In genomic region chr9:62420261-62420917, GRCm38 (mm10) we compare ENCODE assay signal across 8 mouse cellular contexts.
A peak's percentile ranks its signal among the peaks of the same experiment; 100 is the strongest.
DNase-seq lines count a peak whose midpoint lies in the region; ATAC-seq and TF ChIP-seq lines count a peak whose summit lies in the region.

No protein-coding gene starts in this region.

- H3K36me3 ChIP-seq in neural tube, embryonic 11.5 days (ENCODE audit: control insufficient read depth, insufficient read depth, low read length) = no peaks in the 10 kb centered on the region
- no peaks in the 10 kb centered on the region for H3K36me3 ChIP-seq in heart, postnatal 0 days (replicated peaks; ENCODE audit: control insufficient read depth, insufficient read depth, low read length)
- no peaks in the 10 kb centered on the region for H3K36me3 ChIP-seq in liver, postnatal 0 days (replicated peaks; ENCODE audit: insufficient read depth, low read length)

- H3K4me3 ChIP-seq in neural tube, embryonic 11.5 days (ENCODE audit: low read depth, low read length) = 0 out of 2 replicates have a peak overlapping the region, but pooled peaks have one; percentile 15
- no peak overlapping the region; the same call in 1 of the 2 replicates for H3K4me3 ChIP-seq in heart, postnatal 0 days (ENCODE audit: low read depth, low read length)
- H3K4me3 ChIP-seq in liver, postnatal 0 days (ENCODE audit: low read depth, low read length) = peak overlapping the region; percentile 26; the same call in 1 of the 2 replicates

- no peak for TF ChIP-seq EP300 in heart, postnatal 0 days (IDR thresholded peaks at IDR 0.05; ENCODE audit: low read depth)
- TF ChIP-seq EP300 in liver, postnatal 0 days (IDR thresholded peaks at IDR 0.05; ENCODE audit: low read depth) = no peak

- H3K4me2 ChIP-seq in neural tube, embryonic 11.5 days (ENCODE audit: low read depth) = peak overlapping the region; percentile 27
- H3K4me2 ChIP-seq in heart, postnatal 0 days (ENCODE audit: low read depth, low read length) = peak overlapping the region; percentile 30; the same call in 1 of the 2 replicates
- H3K4me2 ChIP-seq in liver, postnatal 0 days (ENCODE audit: low read depth, low read length) = peak overlapping the region; percentile 65

- H3K27me3 ChIP-seq in neural tube, embryonic 11.5 days (ENCODE audit: control insufficient read depth, insufficient read depth, low read length) = no peaks in the 10 kb centered on the region
- H3K27me3 ChIP-seq in heart, postnatal 0 days (ENCODE audit: control insufficient read depth, insufficient read depth, low read length) = no peaks in the 10 kb centered on the region
- no peaks in the 10 kb centered on the region for H3K27me3 ChIP-seq in liver, postnatal 0 days (ENCODE audit: insufficient read depth, low read length)

- no peak for ATAC-seq in neural tube, embryonic 11.5 days (ENCODE audit: insufficient read depth, low FRiP score, low TSS enrichment)
- ATAC-seq in heart, postnatal 0 days (ENCODE audit: insufficient read depth, low read depth) = peak; percentile 38
- no peak for ATAC-seq in liver, postnatal 0 days
- no peak for ATAC-seq in granulocyte monocyte progenitor cell, adult 5-6 weeks (replicated peaks; ENCODE audit: poor library complexity, severe bottlenecking)
- ATAC-seq in activated CD4-positive, CD25-positive, alpha-beta regulatory T cell, adult 4 months = no peak
- no peak for ATAC-seq in frontal cortex, adult (ENCODE audit: low TSS enrichment)

- DNase-seq in neural tube, embryonic 11.5 days (ENCODE audit: low spot score) = no peak
- DNase-seq in neural tube, embryonic 10.5 days (ENCODE audit: extremely low spot score, low spot score) = no peak
- DNase-seq in cerebellum, postnatal 36 days = peak; percentile 51 to 59
- DNase-seq in heart, postnatal 0 days (ENCODE audit: low spot score) = no peak
- DNase-seq in liver, postnatal 0 days = no peak

- TF ChIP-seq CTCF in heart, postnatal 0 days (IDR thresholded peaks at IDR 0.05; ENCODE audit: low read depth) = no peak
- TF ChIP-seq CTCF in liver, postnatal 0 days (IDR thresholded peaks at IDR 0.05; ENCODE audit: low read depth) = no peak

- peak overlapping the region; percentile 26; the same call in 1 of the 2 replicates for H3K9ac ChIP-seq in neural tube, embryonic 11.5 days (ENCODE audit: low read length)
- no peak overlapping the region for H3K9ac ChIP-seq in heart, postnatal 0 days (replicated peaks; ENCODE audit: low read depth, low read length)
- no peak overlapping the region for H3K9ac ChIP-seq in liver, postnatal 0 days (replicated peaks)

- H3K4me1 ChIP-seq in neural tube, embryonic 11.5 days (ENCODE audit: control insufficient read depth, insufficient read depth, low read length) = no peaks in the 10 kb centered on the region; the same call in 1 of the 2 replicates
- H3K4me1 ChIP-seq in heart, postnatal 0 days (ENCODE audit: control insufficient read depth, insufficient read depth) = peaks cover 21% of the 10 kb centered on the region
- peaks cover 12% of the 10 kb centered on the region for H3K4me1 ChIP-seq in liver, postnatal 0 days (ENCODE audit: insufficient read depth)

- no peaks in the 10 kb centered on the region for H3K9me3 ChIP-seq in neural tube, embryonic 11.5 days (ENCODE audit: control insufficient read depth, low read length)
- H3K9me3 ChIP-seq in heart, postnatal 0 days (replicated peaks; ENCODE audit: control insufficient read depth, low read length) = 0 out of 2 replicates have a peak, but pooled peaks cover 4% of the 10 kb centered on the region
- peaks cover 5% of the 10 kb centered on the region; the same call in 1 of the 2 replicates for H3K9me3 ChIP-seq in liver, postnatal 0 days (ENCODE audit: low read length)

- WGBS in neural tube, embryonic 11.5 days = 36% methylated on average over 10 of the region's 10 CpGs
- WGBS in heart, postnatal 0 days = 63% methylated on average over 9 of the region's 10 CpGs
- 70% methylated on average over 10 of the region's 10 CpGs for WGBS in liver, postnatal 0 days (ENCODE audit: insufficient replicate concordance)

- no peak overlapping the region for H3K27ac ChIP-seq in neural tube, embryonic 11.5 days (ENCODE audit: low read depth, low read length)
- peak overlapping the region; percentile 89 for H3K27ac ChIP-seq in heart, postnatal 0 days (ENCODE audit: low read depth)
- H3K27ac ChIP-seq in liver, postnatal 0 days (ENCODE audit: low read depth) = no peak overlapping the region

Comparison
In these comparisons a context has a peak if more than half of its experiments do, and no peak if none do; other contexts are left out.
1. DNase-seq: peak in cerebellum, postnatal 36 days (2 of 2); none in neural tube, embryonic 11.5 days (single experiment), neural tube, embryonic 10.5 days (single experiment), heart, postnatal 0 days (single experiment) and liver, postnatal 0 days (single experiment).
2. Peak in every context shown above with its lines, with median percentiles within 50 percentile points of each other: H3K4me2 ChIP-seq.